Mouse (Mus musculus): ENCODE data around the gene Hace1. TPM values are rescaled to one million over a fixed set of nuclear protein-coding genes. Genes with fewer than 3 reads are reported as not detected.

The Hace1 gene
- polyA plus RNA-seq, 1 experiment from 2014 or later, result 16.1 TPM

- no peak overlapping the region for H3K27ac ChIP-seq (ENCODE audit: low read length)
- H3K27me3 ChIP-seq (replicated peaks; ENCODE audit: control insufficient read depth, insufficient read depth, low read length), result no peaks in the 10 kb centered on the region
- 78% methylated on average over 1 of the region's 1 CpGs for WGBS
- H3K9ac ChIP-seq (replicated peaks; ENCODE audit: low read depth, low read length), result no peak overlapping the region
- peaks cover 5% of the 10 kb centered on the region; the same call in 1 of the 2 replicates for H3K36me3 ChIP-seq (ENCODE audit: control insufficient read depth, insufficient read depth)
- H3K4me2 ChIP-seq (ENCODE audit: low read length), result no peak overlapping the region
- H3K9me3 ChIP-seq (ENCODE audit: control insufficient read depth, low read length), result no peaks in the 10 kb centered on the region
- no peaks in the 10 kb centered on the region for H3K4me1 ChIP-seq (replicated peaks; ENCODE audit: control insufficient read depth, insufficient read depth, low read length)
- no peak for ATAC-seq
- H3K4me3 ChIP-seq (replicated peaks; ENCODE audit: low read length), result no peak overlapping the region
These were observed 33.1 kb downstream of the Hace1 start for GRCm38 (mm10) chr10:45610727-45611126.

DNA sequence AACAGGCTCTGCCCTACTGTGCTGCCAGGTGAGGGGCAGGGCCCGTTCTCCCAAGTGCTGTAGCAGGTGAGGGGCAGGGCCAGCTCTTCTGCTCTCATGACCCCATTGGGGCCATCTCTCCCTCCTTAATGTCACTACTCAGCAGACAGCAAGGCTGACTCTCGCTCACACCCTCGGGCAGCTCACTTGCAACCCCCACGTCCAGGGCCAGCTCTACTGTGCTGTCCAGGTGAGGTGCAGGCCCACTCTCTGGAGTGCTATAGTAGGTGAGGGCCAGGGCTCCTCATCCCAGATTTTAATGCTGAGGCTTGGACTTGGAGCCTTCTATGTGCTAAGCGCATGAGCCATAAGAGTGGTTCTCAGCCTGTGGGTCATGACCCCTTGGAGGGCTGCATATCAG, 38.4 kb downstream of the Hace1 start:
- Histone ChIP-seq H3K4me3 (replicated peaks; ENCODE audit: low read length) (no peak overlapping the region), H3K4me2 (ENCODE audit: low read length) (no peak overlapping the region), H3K27me3 (replicated peaks; ENCODE audit: control insufficient read depth, insufficient read depth, low read length) (no peaks in the 10 kb centered on the region), H3K9me3 (ENCODE audit: control insufficient read depth, low read length) (no peaks in the 10 kb centered on the region), H3K27ac (ENCODE audit: low read length) (no peak overlapping the region), H3K9ac (replicated peaks; ENCODE audit: low read depth, low read length) (no peak overlapping the region), H3K4me1 (replicated peaks; ENCODE audit: control insufficient read depth, insufficient read depth, low read length) (no peaks in the 10 kb centered on the region), H3K36me3 (ENCODE audit: control insufficient read depth, insufficient read depth) (no peaks in the 10 kb centered on the region)
- no peak for ATAC-seq
- WGBS, result 96% methylated on average over 5 of the region's 5 CpGs

- no peak overlapping the region for H3K27ac ChIP-seq (ENCODE audit: low read length)
- WGBS, result 76% methylated on average over 3 of the region's 3 CpGs
- no peaks in the 10 kb centered on the region for H3K9me3 ChIP-seq (ENCODE audit: control insufficient read depth, low read length)
- ATAC-seq, result no peak
- no peaks in the 10 kb centered on the region for H3K4me1 ChIP-seq (replicated peaks; ENCODE audit: control insufficient read depth, insufficient read depth, low read length)
- no peak overlapping the region for H3K9ac ChIP-seq (replicated peaks; ENCODE audit: low read depth, low read length)
- H3K27me3 ChIP-seq (replicated peaks; ENCODE audit: control insufficient read depth, insufficient read depth, low read length), result no peaks in the 10 kb centered on the region
- no peak overlapping the region for H3K4me3 ChIP-seq (replicated peaks; ENCODE audit: low read length)
- H3K4me2 ChIP-seq (ENCODE audit: low read length), result no peak overlapping the region
- no peaks in the 10 kb centered on the region for H3K36me3 ChIP-seq (ENCODE audit: control insufficient read depth, insufficient read depth)
These were observed 41.4 kb downstream of the Hace1 start for GRCm38 (mm10) chr10:45619039-45619438.

- Histone ChIP-seq H3K9ac (replicated peaks; ENCODE audit: low read depth, low read length) (no peak overlapping the region), H3K9me3 (ENCODE audit: control insufficient read depth, low read length) (no peaks in the 10 kb centered on the region), H3K27me3 (replicated peaks; ENCODE audit: control insufficient read depth, insufficient read depth, low read length) (no peaks in the 10 kb centered on the region), H3K4me2 (ENCODE audit: low read length) (no peak overlapping the region), H3K4me1 (replicated peaks; ENCODE audit: control insufficient read depth, insufficient read depth, low read length) (no peaks in the 10 kb centered on the region), H3K4me3 (replicated peaks; ENCODE audit: low read length) (no peak overlapping the region), H3K36me3 (ENCODE audit: control insufficient read depth, insufficient read depth) (no peaks in the 10 kb centered on the region), H3K27ac (ENCODE audit: low read length) (no peak overlapping the region)
- WGBS, result 83% methylated on average over 3 of the region's 3 CpGs
- no peak for ATAC-seq
These were observed 54.4 kb downstream of the Hace1 start for GRCm38 (mm10) chr10:45631995-45632394.

- no peaks in the 10 kb centered on the region for H3K9me3 ChIP-seq (ENCODE audit: control insufficient read depth, low read length)
- no peaks in the 10 kb centered on the region for H3K36me3 ChIP-seq (ENCODE audit: control insufficient read depth, insufficient read depth)
- no peaks in the 10 kb centered on the region for H3K27me3 ChIP-seq (replicated peaks; ENCODE audit: control insufficient read depth, insufficient read depth, low read length)
- no peak overlapping the region for H3K4me3 ChIP-seq (replicated peaks; ENCODE audit: low read length)
- WGBS, result 92% methylated on average over 10 of the region's 10 CpGs
- no peak overlapping the region for H3K27ac ChIP-seq (ENCODE audit: low read length)
- H3K4me1 ChIP-seq (replicated peaks; ENCODE audit: control insufficient read depth, insufficient read depth, low read length), result no peaks in the 10 kb centered on the region
- H3K9ac ChIP-seq (replicated peaks; ENCODE audit: low read depth, low read length), result no peak overlapping the region
- ATAC-seq, result no peak
- no peak overlapping the region for H3K4me2 ChIP-seq (ENCODE audit: low read length)
These were observed 55.0 kb downstream of the Hace1 start for GRCm38 (mm10) chr10:45632641-45633040.

GRCm38 (mm10) chr10:45635201-45635600, 57.6 kb downstream of the Hace1 start:
- no peak overlapping the region for H3K4me3 ChIP-seq (replicated peaks; ENCODE audit: low read length)
- no peak overlapping the region for H3K4me2 ChIP-seq (ENCODE audit: low read length)
- no peaks in the 10 kb centered on the region for H3K27me3 ChIP-seq (replicated peaks; ENCODE audit: control insufficient read depth, insufficient read depth, low read length)
- 87% methylated on average over 3 of the region's 3 CpGs for WGBS
- H3K27ac ChIP-seq (ENCODE audit: low read length), result no peak overlapping the region
- no peak overlapping the region for H3K9ac ChIP-seq (replicated peaks; ENCODE audit: low read depth, low read length)
- no peaks in the 10 kb centered on the region for H3K4me1 ChIP-seq (replicated peaks; ENCODE audit: control insufficient read depth, insufficient read depth, low read length)
- H3K9me3 ChIP-seq (ENCODE audit: control insufficient read depth, low read length), result no peaks in the 10 kb centered on the region
- H3K36me3 ChIP-seq (ENCODE audit: control insufficient read depth, insufficient read depth), result no peaks in the 10 kb centered on the region
- ATAC-seq, result no peak

GRCm38 (mm10) chr10:45639762-45640161, 62.1 kb downstream of the Hace1 start:
- no peak overlapping the region for H3K27ac ChIP-seq (ENCODE audit: low read length)
- no peak overlapping the region for H3K4me3 ChIP-seq (replicated peaks; ENCODE audit: low read length)
- H3K9ac ChIP-seq (replicated peaks; ENCODE audit: low read depth, low read length), result no peak overlapping the region
- no peaks in the 10 kb centered on the region for H3K9me3 ChIP-seq (ENCODE audit: control insufficient read depth, low read length)
- no peaks in the 10 kb centered on the region for H3K27me3 ChIP-seq (replicated peaks; ENCODE audit: control insufficient read depth, insufficient read depth, low read length)
- no peak overlapping the region for H3K4me2 ChIP-seq (ENCODE audit: low read length)
- no peaks in the 10 kb centered on the region for H3K4me1 ChIP-seq (replicated peaks; ENCODE audit: control insufficient read depth, insufficient read depth, low read length)
- no peaks in the 10 kb centered on the region; the same call in 1 of the 2 replicates for H3K36me3 ChIP-seq (ENCODE audit: control insufficient read depth, insufficient read depth)
- no peak for ATAC-seq

- no peak for ATAC-seq
- no peaks in the 10 kb centered on the region for H3K36me3 ChIP-seq (ENCODE audit: control insufficient read depth, insufficient read depth)
- no peaks in the 10 kb centered on the region for H3K9me3 ChIP-seq (ENCODE audit: control insufficient read depth, low read length)
These were observed 76.4 kb downstream of the Hace1 start for GRCm38 (mm10) chr10:45654026-45654425.

DNA sequence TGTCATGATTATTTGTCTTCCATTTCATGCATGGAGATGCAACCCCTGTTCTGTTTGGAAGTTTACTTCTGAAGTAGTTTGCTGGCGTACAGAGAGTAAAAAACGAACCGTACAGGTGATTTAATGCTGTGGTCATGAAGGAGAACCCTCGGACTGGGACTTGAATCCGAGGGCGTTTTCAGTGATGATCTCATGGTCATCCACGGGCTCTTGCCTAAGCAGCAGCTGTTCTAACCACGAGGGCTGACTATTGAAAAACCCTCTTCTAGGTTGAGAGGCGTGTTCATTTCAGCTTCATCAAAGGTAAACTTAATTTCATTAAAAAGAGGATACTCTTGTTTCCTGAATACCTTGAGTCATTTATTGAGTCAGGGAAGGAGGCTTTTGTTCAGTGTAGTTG, 84.4 kb downstream of the Hace1 start:
- H3K36me3 ChIP-seq (ENCODE audit: control insufficient read depth, insufficient read depth), result no peaks in the 10 kb centered on the region
- H3K4me1 ChIP-seq (replicated peaks; ENCODE audit: control insufficient read depth, insufficient read depth, low read length), result no peaks in the 10 kb centered on the region
- H3K4me2 ChIP-seq (ENCODE audit: low read length), result no peak overlapping the region
- 89% methylated on average over 9 of the region's 9 CpGs for WGBS
- no peak overlapping the region for H3K9ac ChIP-seq (replicated peaks; ENCODE audit: low read depth, low read length)
- no peak overlapping the region for H3K27ac ChIP-seq (ENCODE audit: low read length)
- no peak overlapping the region for H3K4me3 ChIP-seq (replicated peaks; ENCODE audit: low read length)
- H3K27me3 ChIP-seq (replicated peaks; ENCODE audit: control insufficient read depth, insufficient read depth, low read length), result no peaks in the 10 kb centered on the region
- H3K9me3 ChIP-seq (ENCODE audit: control insufficient read depth, low read length), result no peaks in the 10 kb centered on the region
- ATAC-seq, result no peak

More at GRCm38 (mm10) chr10:45654026-45654425, 76.4 kb downstream of the Hace1 start:
- Histone ChIP-seq H3K4me3 (replicated peaks; ENCODE audit: low read length) (no peak overlapping the region), H3K27ac (ENCODE audit: low read length) (no peak overlapping the region), H3K9ac (replicated peaks; ENCODE audit: low read depth, low read length) (no peak overlapping the region), H3K27me3 (replicated peaks; ENCODE audit: control insufficient read depth, insufficient read depth, low read length) (no peaks in the 10 kb centered on the region), H3K4me1 (replicated peaks; ENCODE audit: control insufficient read depth, insufficient read depth, low read length) (no peaks in the 10 kb centered on the region), H3K4me2 (ENCODE audit: low read length) (no peak overlapping the region)
- 93% methylated on average over 2 of the region's 2 CpGs for WGBS

DNA sequence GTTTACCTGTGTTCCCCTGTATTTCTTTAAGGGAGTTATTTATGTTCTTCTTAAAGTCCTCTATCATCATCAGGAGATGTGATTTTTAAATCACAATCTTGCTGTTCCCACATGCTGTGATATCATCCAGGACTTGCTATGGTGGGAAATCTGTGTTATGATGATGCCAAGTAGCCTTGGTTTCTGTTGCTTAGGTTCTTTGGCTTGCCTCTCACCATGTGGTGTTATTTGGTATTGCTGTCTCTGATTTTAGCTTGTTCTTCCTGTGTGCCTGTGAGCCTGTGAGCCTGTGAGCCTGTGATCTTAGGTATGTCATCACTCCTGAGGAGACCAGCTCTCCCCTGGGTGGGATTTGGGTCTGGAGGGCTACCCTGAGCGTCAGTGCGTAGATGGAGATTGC, 90.6 kb downstream of the Hace1 start:
- no peak for ATAC-seq
- 100% methylated on average over 2 of the region's 2 CpGs for WGBS
- Histone ChIP-seq H3K4me1 (replicated peaks; ENCODE audit: control insufficient read depth, insufficient read depth, low read length) (no peaks in the 10 kb centered on the region), H3K36me3 (ENCODE audit: control insufficient read depth, insufficient read depth) (no peaks in the 10 kb centered on the region), H3K4me3 (replicated peaks; ENCODE audit: low read length) (no peak overlapping the region), H3K27me3 (replicated peaks; ENCODE audit: control insufficient read depth, insufficient read depth, low read length) (no peaks in the 10 kb centered on the region), H3K4me2 (ENCODE audit: low read length) (no peak overlapping the region), H3K9ac (replicated peaks; ENCODE audit: low read depth, low read length) (no peak overlapping the region), H3K9me3 (ENCODE audit: control insufficient read depth, low read length) (no peaks in the 10 kb centered on the region), H3K27ac (ENCODE audit: low read length) (no peak overlapping the region)

All from forebrain, embryonic 16.5 days (tissue).